Mouse (Mus musculus): ENCODE results near the gene Tor1b. TPM values are rescaled to one million over a fixed set of nuclear protein-coding genes. Genes with fewer than 3 reads are reported as not detected.
"Not testable (repeated sequence)": the region's sequence is repeated elsewhere in the genome, so short reads cannot be mapped to it uniquely, and the experiment has no call there.

Gene Tor1b
- polyA plus RNA-seq, 1 experiment from 2014 or later = 24.7 TPM

GRCm38 (mm10) chr2:30936808-30937207, 16.0 kb upstream of the Tor1b start:
- DNase-seq (ENCODE audit: low spot score) = no peak
- no peaks in the 10 kb centered on the region for H3K36me3 ChIP-seq (replicated peaks)
- no peaks in the 10 kb centered on the region for H3K27me3 ChIP-seq (replicated peaks; ENCODE audit: low read depth, poor library complexity, severe bottlenecking)
- no peaks in the 10 kb centered on the region for H3K9me3 ChIP-seq
- 0 out of 2 replicates have a peak, but pooled peaks cover 4% of the 10 kb centered on the region for H3K4me1 ChIP-seq
- H3K4me3 ChIP-seq = no peak overlapping the region
- WGBS = 82% methylated on average over 3 of the region's 3 CpGs
- H3K27ac ChIP-seq (replicated peaks) = no peak overlapping the region

- Histone ChIP-seq H3K27me3 (replicated peaks; ENCODE audit: low read depth, poor library complexity, severe bottlenecking) (no peaks in the 10 kb centered on the region), H3K4me1 (0 out of 2 replicates have a peak, but pooled peaks cover 4% of the 10 kb centered on the region), H3K4me3 (no peak overlapping the region), H3K27ac (replicated peaks) (no peak overlapping the region), H3K9me3 (no peaks in the 10 kb centered on the region), H3K36me3 (replicated peaks) (no peaks in the 10 kb centered on the region)
- whole genome bisulfite sequencing = 90% methylated on average over 8 of the region's 8 CpGs
- DNase-seq (ENCODE audit: low spot score) = no peak
Observed at GRCm38 (mm10) chr2:30937731-30938130, 15.0 kb upstream of the Tor1b start.

DNA sequence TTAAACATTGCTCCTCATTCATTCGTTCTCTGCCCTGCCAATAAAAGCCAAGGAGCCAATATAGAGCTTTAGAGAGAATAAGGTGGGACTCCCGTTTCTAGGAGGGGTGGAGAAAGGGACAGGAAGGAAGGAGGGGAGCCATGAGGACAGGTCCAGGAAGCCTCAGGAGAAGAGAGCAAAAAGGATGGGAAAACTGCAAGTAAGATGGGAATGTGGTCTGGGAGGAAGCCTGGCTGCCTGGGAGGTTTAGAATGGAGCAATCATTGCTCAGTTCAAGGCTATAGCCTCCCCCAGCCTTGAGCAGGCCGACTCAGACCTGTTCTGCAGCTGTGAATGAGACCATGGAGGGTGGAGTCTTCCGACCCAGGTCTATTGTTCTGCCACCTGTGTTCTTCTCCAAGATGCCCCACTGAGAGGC, 14.2 kb upstream of the Tor1b start:
- Histone ChIP-seq H3K27me3 (replicated peaks; ENCODE audit: low read depth, poor library complexity, severe bottlenecking) (no peaks in the 10 kb centered on the region), H3K4me1 (0 out of 2 replicates have a peak, but pooled peaks cover 4% of the 10 kb centered on the region), H3K36me3 (replicated peaks) (no peaks in the 10 kb centered on the region), H3K27ac (replicated peaks) (no peak overlapping the region), H3K9me3 (no peaks in the 10 kb centered on the region), H3K4me3 (no peak overlapping the region)
- DNase-seq (ENCODE audit: low spot score) = no peak
- 53% methylated on average over 4 of the region's 4 CpGs for WGBS

DNA sequence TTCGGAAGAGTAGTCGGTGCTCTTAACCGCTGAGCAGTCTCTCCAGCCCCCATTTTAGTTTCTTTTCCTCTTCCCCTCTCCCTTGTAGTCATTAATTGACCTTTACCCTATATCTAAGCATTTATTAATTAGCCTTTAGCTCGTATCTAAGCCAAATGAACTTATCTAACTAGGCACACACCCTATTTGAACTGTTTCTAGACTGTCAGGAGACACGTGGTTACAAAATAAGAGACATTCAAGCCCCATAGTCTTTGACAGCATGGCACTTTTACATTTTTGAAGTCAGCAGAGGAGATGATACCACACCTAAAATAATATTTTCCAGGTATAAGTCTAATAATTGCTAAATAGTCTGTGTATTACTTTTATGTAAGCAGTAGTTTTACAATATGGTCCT, 11.2 kb upstream of the Tor1b start:
- Histone ChIP-seq H3K4me3 (no peak overlapping the region), H3K27me3 (replicated peaks; ENCODE audit: low read depth, poor library complexity, severe bottlenecking) (no peaks in the 10 kb centered on the region), H3K9me3 (no peaks in the 10 kb centered on the region), H3K4me1 (0 out of 2 replicates have a peak, but pooled peaks cover 4% of the 10 kb centered on the region), H3K27ac (replicated peaks) (no peak overlapping the region), H3K36me3 (replicated peaks) (no peaks in the 10 kb centered on the region)
- WGBS = 87% methylated on average over 5 of the region's 5 CpGs
- no peak for DNase-seq (ENCODE audit: low spot score)

- H3K4me1 ChIP-seq; H3K27ac ChIP-seq (replicated peaks); H3K27me3 ChIP-seq (replicated peaks; ENCODE audit: low read depth, poor library complexity, severe bottlenecking); H3K36me3 ChIP-seq (replicated peaks); H3K4me3 ChIP-seq; H3K9me3 ChIP-seq; DNase-seq (ENCODE audit: low spot score): not testable (repeated sequence)
- 58% methylated on average over 7 of the region's 7 CpGs for WGBS
Observed at GRCm38 (mm10) chr2:30942116-30942515, 10.6 kb upstream of the Tor1b start.

GRCm38 (mm10) chr2:30942603-30943011, 10.2 kb upstream of the Tor1b start:
- 31% methylated on average over 16 of the region's 16 CpGs for WGBS
- no peaks in the 10 kb centered on the region for H3K9me3 ChIP-seq
- no peaks in the 10 kb centered on the region for H3K36me3 ChIP-seq (replicated peaks)
- DNase-seq (ENCODE audit: low spot score) = peak; percentile 80
- H3K4me1 ChIP-seq = 0 out of 2 replicates have a peak, but pooled peaks cover 4% of the 10 kb centered on the region
- H3K4me3 ChIP-seq = peak overlapping the region; percentile 27
- H3K27me3 ChIP-seq (replicated peaks; ENCODE audit: low read depth, poor library complexity, severe bottlenecking) = no peaks in the 10 kb centered on the region
- H3K27ac ChIP-seq (replicated peaks) = no peak overlapping the region

- DNase-seq (ENCODE audit: low spot score) = no peak
- H3K27ac ChIP-seq (replicated peaks) = peak overlapping the region; percentile 93
- peaks cover 26% of the 10 kb centered on the region for H3K4me1 ChIP-seq
- no peaks in the 10 kb centered on the region for H3K9me3 ChIP-seq
- 33% methylated on average over 5 of the region's 5 CpGs for WGBS
- H3K36me3 ChIP-seq (replicated peaks) = peaks cover 35% of the 10 kb centered on the region
- H3K27me3 ChIP-seq (replicated peaks; ENCODE audit: low read depth, poor library complexity, severe bottlenecking) = no peaks in the 10 kb centered on the region
- peak overlapping the region; percentile 90 for H3K4me3 ChIP-seq
Observed at GRCm38 (mm10) chr2:30952457-30952823, 319 bp upstream of the Tor1b start.

- H3K36me3 ChIP-seq (replicated peaks) = peaks cover 59% of the 10 kb centered on the region
- no peak for DNase-seq (ENCODE audit: low spot score)
- H3K27me3 ChIP-seq (replicated peaks; ENCODE audit: low read depth, poor library complexity, severe bottlenecking) = no peaks in the 10 kb centered on the region
- no peak overlapping the region for H3K27ac ChIP-seq (replicated peaks)
- H3K9me3 ChIP-seq = no peaks in the 10 kb centered on the region
- H3K4me1 ChIP-seq = peaks cover 26% of the 10 kb centered on the region
- H3K4me3 ChIP-seq = peak overlapping the region; percentile 90; the same call in 1 of the 2 replicates
- WGBS = 80% methylated on average over 6 of the region's 6 CpGs
Observed at GRCm38 (mm10) chr2:30954797-30955196, 2.0 kb downstream of the Tor1b start.

GRCm38 (mm10) chr2:30957511-30957910, 4.8 kb downstream of the Tor1b start:
- DNase-seq (ENCODE audit: low spot score) = no peak
- 86% methylated on average over 4 of the region's 4 CpGs for WGBS
- H3K9me3 ChIP-seq = no peaks in the 10 kb centered on the region
- no peaks in the 10 kb centered on the region for H3K27me3 ChIP-seq (replicated peaks; ENCODE audit: low read depth, poor library complexity, severe bottlenecking)
- H3K4me1 ChIP-seq = peaks cover 24% of the 10 kb centered on the region
- no peak overlapping the region for H3K27ac ChIP-seq (replicated peaks)
- H3K36me3 ChIP-seq (replicated peaks) = peaks cover 86% of the 10 kb centered on the region
- no peak overlapping the region for H3K4me3 ChIP-seq

GRCm38 (mm10) chr2:30958726-30959125, 6.0 kb downstream of the Tor1b start:
- H3K9me3 ChIP-seq = no peaks in the 10 kb centered on the region
- no peaks in the 10 kb centered on the region for H3K27me3 ChIP-seq (replicated peaks; ENCODE audit: low read depth, poor library complexity, severe bottlenecking)
- H3K4me1 ChIP-seq = peaks cover 17% of the 10 kb centered on the region
- no peak overlapping the region for H3K27ac ChIP-seq (replicated peaks)
- DNase-seq (ENCODE audit: low spot score) = no peak
- no peak overlapping the region for H3K4me3 ChIP-seq
- WGBS = 93% methylated on average over 14 of the region's 14 CpGs
- H3K36me3 ChIP-seq (replicated peaks) = peaks cover 98% of the 10 kb centered on the region

DNA sequence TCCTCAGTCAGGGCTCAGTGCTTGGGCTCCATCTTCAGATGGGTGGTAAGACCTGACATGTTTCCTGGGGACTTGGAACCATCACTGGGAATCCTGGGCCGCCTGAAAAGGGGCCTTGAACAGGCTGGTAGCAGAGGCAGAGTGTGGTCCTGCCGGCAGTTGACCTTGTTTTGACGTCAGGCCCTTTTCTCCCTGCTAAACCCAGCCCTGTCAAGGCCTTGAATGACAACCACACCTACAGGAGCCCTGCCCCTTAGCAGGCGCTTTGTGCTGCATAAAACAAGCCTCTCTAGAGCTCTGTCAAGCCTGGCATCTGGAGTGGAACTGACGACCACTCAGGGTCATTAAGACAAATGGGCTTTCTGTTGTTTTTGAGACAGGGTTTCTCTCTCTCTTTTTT, 7.1 kb downstream of the Tor1b start:
- H3K9me3 ChIP-seq = no peaks in the 10 kb centered on the region
- H3K27me3 ChIP-seq (replicated peaks; ENCODE audit: low read depth, poor library complexity, severe bottlenecking) = no peaks in the 10 kb centered on the region
- no peak for DNase-seq (ENCODE audit: low spot score)
- WGBS = 56% methylated on average over 5 of the region's 5 CpGs
- H3K4me1 ChIP-seq = peaks cover 9% of the 10 kb centered on the region
- peaks cover 100% of the 10 kb centered on the region for H3K36me3 ChIP-seq (replicated peaks)
- no peak overlapping the region for H3K27ac ChIP-seq (replicated peaks)
- no peak overlapping the region for H3K4me3 ChIP-seq

DNA sequence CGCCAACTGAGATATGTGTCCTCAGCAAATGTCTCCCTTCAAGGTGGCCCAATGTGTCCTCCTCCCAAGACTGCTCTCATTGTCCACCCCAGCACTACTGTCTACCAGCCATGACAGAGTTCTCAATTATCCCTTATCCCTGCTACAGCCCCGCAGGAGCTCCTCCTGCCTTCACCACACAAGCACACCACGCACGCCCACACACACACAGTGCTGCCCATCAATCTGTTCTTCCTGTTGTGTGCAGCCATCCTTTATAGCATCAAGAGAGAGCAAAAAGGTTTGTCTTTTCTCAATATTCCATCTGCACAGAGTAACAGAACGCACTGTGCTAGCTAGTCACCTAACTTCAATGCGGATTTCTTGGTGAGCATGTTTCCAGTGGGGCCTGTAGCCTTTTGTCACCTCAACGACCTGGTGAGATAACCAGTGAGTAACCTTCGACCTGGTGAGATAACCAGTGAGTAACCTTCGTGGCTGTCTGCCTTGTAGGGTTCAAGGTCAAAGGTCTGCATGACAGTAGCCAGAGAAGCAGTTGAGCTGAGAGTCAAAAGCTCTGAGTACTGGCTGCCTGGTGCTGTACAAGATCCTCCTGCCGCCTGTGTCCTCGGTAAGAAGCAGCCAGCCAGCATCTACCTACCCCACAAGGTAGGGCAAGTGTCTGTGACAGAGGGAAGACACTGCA, 10.0 kb downstream of the Tor1b start:
- 88% methylated on average over 11 of the region's 11 CpGs for WGBS
- H3K36me3 ChIP-seq (replicated peaks) = peaks cover 88% of the 10 kb centered on the region
- H3K9me3 ChIP-seq = no peaks in the 10 kb centered on the region
- no peak overlapping the region for H3K27ac ChIP-seq (replicated peaks)
- peaks cover 19% of the 10 kb centered on the region for H3K4me1 ChIP-seq
- no peak overlapping the region for H3K4me3 ChIP-seq
- H3K27me3 ChIP-seq (replicated peaks; ENCODE audit: low read depth, poor library complexity, severe bottlenecking) = no peaks in the 10 kb centered on the region
- DNase-seq (ENCODE audit: low spot score) = no peak

DNA sequence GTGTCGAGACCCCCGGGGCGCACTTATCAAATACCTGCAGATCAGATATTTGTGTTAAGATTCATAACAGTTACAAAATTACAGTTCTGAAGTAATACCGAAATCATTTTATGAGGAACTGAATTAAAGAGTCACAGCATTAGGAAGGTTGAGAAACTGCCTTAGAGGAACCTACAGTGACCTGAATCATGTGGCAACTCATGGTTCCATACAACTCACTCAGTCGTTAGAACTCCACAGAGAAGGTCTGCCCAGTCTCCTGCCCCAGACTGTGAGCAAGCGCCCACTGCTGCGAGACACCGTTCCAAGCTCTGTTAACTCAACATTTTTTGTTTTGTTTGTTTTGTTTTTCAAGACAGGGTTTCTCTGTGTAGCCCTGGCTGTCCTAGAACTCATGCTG, 12.9 kb downstream of the Tor1b start:
- Histone ChIP-seq H3K27me3 (replicated peaks; ENCODE audit: low read depth, poor library complexity, severe bottlenecking) (no peaks in the 10 kb centered on the region), H3K4me1 (peaks cover 19% of the 10 kb centered on the region), H3K27ac (replicated peaks) (no peak overlapping the region), H3K4me3 (no peak overlapping the region), H3K36me3 (replicated peaks) (peaks cover 69% of the 10 kb centered on the region), H3K9me3 (no peaks in the 10 kb centered on the region)
- WGBS = 96% methylated on average over 8 of the region's 8 CpGs
- no peak for DNase-seq (ENCODE audit: low spot score)

All from embryonic facial prominence, embryonic 10.5 days (tissue).